Mouse (Mus musculus) C2C12 (cell line): ENCODE data around the gene Elk3. TPM values are rescaled to one million over a fixed set of nuclear protein-coding genes. Genes with fewer than 3 reads are reported as not detected.

Experiments
- H3K27me3 ChIP-seq: one replicate; pipeline ENCODE4 v1.6.1; 2011; ENCODE audit not compliant: control insufficient read depth, insufficient read depth, insufficient read length
- H3K36me3 ChIP-seq: one replicate; pipeline ENCODE4 v1.6.1; 2011; ENCODE audit not compliant: control insufficient read depth, insufficient read depth
- H3K4me3 ChIP-seq: one replicate; pipeline ENCODE4 v1.5.1; 2011; ENCODE audit warnings: mild to moderate bottlenecking, control low read depth; ENCODE audit not compliant: poor library complexity, insufficient read depth, severe bottlenecking
- H3K79me2 ChIP-seq: one replicate; pipeline ENCODE4 v1.6.1; 2011; ENCODE audit not compliant: control insufficient read depth, insufficient read depth
- H3K79me3 ChIP-seq: one replicate; pipeline ENCODE4 v1.6.1; 2011; ENCODE audit warnings: low read depth, control low read depth
- H3ac ChIP-seq: one replicate; pipeline ENCODE3; 2011; ENCODE audit warnings: low read depth; ENCODE audit not compliant: control insufficient read depth, insufficient read length
- CEBPB ChIP-seq: IDR thresholded peaks from one replicate; pipeline ENCODE4 v1.6.1; 2011; ENCODE audit warnings: low read depth, mild to moderate bottlenecking, control low read depth, moderate library complexity
- CTCF ChIP-seq: IDR thresholded peaks from one replicate; pipeline ENCODE4 v1.5.1; 2011; ENCODE audit not compliant: control insufficient read depth, insufficient read depth, insufficient read length
- FOSL1 ChIP-seq: IDR thresholded peaks from one replicate; pipeline ENCODE4 v1.8.0; 2011; ENCODE audit warnings: mild to moderate bottlenecking, low read length; ENCODE audit not compliant: poor library complexity, insufficient read depth, severe bottlenecking
- MAX ChIP-seq: IDR thresholded peaks from one replicate; pipeline ENCODE4 v1.6.1; 2011; ENCODE audit warnings: mild to moderate bottlenecking, control low read depth
- MYOD1 ChIP-seq: IDR thresholded peaks from one replicate; pipeline ENCODE4 v1.6.1; 2011; ENCODE audit warnings: low read depth; ENCODE audit not compliant: control insufficient read depth, insufficient read length
- MYOG ChIP-seq: IDR thresholded peaks from one replicate; pipeline ENCODE4 v1.6.1; 2011; ENCODE audit not compliant: control insufficient read depth, insufficient read length; ENCODE audit errors: extremely low read depth
- USF1 ChIP-seq: IDR thresholded peaks from one replicate; pipeline ENCODE4 v1.6.1; 2011; ENCODE audit warnings: low read depth, mild to moderate bottlenecking, control low read depth, moderate library complexity
- polyA plus RNA-seq: library from polyadenylated mRNA; unstranded; fragments of >200 nt; fragmentation: generic; extraction: Trizol; gene quantifications from one replicate; pipeline ENCODE4 v1.2.1, GENCODE M21; 2012; ENCODE audit warnings: missing spikeins

Gene Elk3
- polyA plus RNA-seq, 1 experiment, result 56.1 TPM

- Histone ChIP-seq H3K27me3 (no peaks in the 10 kb centered on the region), H3ac (no peak overlapping the region), H3K36me3 (peaks cover 73% of the 10 kb centered on the region), H3K79me3 (peaks cover 23% of the 10 kb centered on the region), H3K4me3 (no peak overlapping the region), H3K79me2 (peaks cover 75% of the 10 kb centered on the region)
- TF ChIP-seq MAX (no peak), MYOD1 (no peak), CEBPB (no peak), CTCF (no peak), USF1 (no peak), FOSL1 (no peak), MYOG (no peak)
Observed at GRCm38 (mm10) chr10:93263431-93263830, 47.5 kb downstream of the Elk3 start.

GRCm38 (mm10) chr10:93261981-93262499 lies 48.9 kb downstream of the Elk3 start:
- Histone ChIP-seq H3K27me3 (no peaks in the 10 kb centered on the region), H3K79me2 (peaks cover 61% of the 10 kb centered on the region), H3K79me3 (peaks cover 10% of the 10 kb centered on the region), H3K4me3 (no peak overlapping the region), H3ac (no peak overlapping the region), H3K36me3 (peaks cover 69% of the 10 kb centered on the region)
- TF ChIP-seq MAX (no peak), CTCF (no peak), MYOG (no peak), CEBPB (no peak), USF1 (no peak)

- Histone ChIP-seq H3K79me3 (peaks cover 9% of the 10 kb centered on the region), H3K79me2 (peaks cover 54% of the 10 kb centered on the region), H3K36me3 (peaks cover 69% of the 10 kb centered on the region), H3K27me3 (no peaks in the 10 kb centered on the region), H3ac (no peak overlapping the region), H3K4me3 (no peak overlapping the region)
- TF ChIP-seq MAX, result no peak
- no peak for TF ChIP-seq USF1
- TF ChIP-seq FOSL1, result no peak
- TF ChIP-seq MYOG, result no peak
- TF ChIP-seq CTCF, result no peak
- TF ChIP-seq CEBPB, result no peak
- TF ChIP-seq MYOD1, result no peak
Observed at GRCm38 (mm10) chr10:93261132-93261980, 49.6 kb downstream of the Elk3 start.

- H3K27me3 ChIP-seq, result no peaks in the 10 kb centered on the region
- peaks cover 7% of the 10 kb centered on the region for H3K79me3 ChIP-seq
- no peak overlapping the region for H3ac ChIP-seq
- no peak overlapping the region for H3K4me3 ChIP-seq
- TF ChIP-seq MAX, result no peak
- peaks cover 43% of the 10 kb centered on the region for H3K79me2 ChIP-seq
- peaks cover 60% of the 10 kb centered on the region for H3K36me3 ChIP-seq
Observed at GRCm38 (mm10) chr10:93259826-93260225, 51.1 kb downstream of the Elk3 start.

GRCm38 (mm10) chr10:93255294-93255693 lies 55.6 kb downstream of the Elk3 start:
- TF ChIP-seq MYOG (no peak), CTCF (no peak), MYOD1 (no peak), CEBPB (no peak), FOSL1 (no peak), MAX (no peak), USF1 (no peak)
- H3K36me3 ChIP-seq, result peaks cover 60% of the 10 kb centered on the region

GRCm38 (mm10) chr10:93253156-93253555 lies 57.8 kb downstream of the Elk3 start:
- TF ChIP-seq FOSL1 (no peak), CEBPB (no peak), MYOG (no peak), USF1 (no peak), MYOD1 (no peak)
- Histone ChIP-seq H3K36me3 (peaks cover 73% of the 10 kb centered on the region), H3K79me3 (no peaks in the 10 kb centered on the region)

More at GRCm38 (mm10) chr10:93255294-93255693, 55.6 kb downstream of the Elk3 start:
- H3K4me3 ChIP-seq, result no peak overlapping the region
- peaks cover 15% of the 10 kb centered on the region for H3K79me2 ChIP-seq
- peaks cover 3% of the 10 kb centered on the region for H3K79me3 ChIP-seq
- H3K27me3 ChIP-seq, result no peaks in the 10 kb centered on the region
- no peak overlapping the region for H3ac ChIP-seq

More at GRCm38 (mm10) chr10:93253156-93253555, 57.8 kb downstream of the Elk3 start:
- no peak overlapping the region for H3K4me3 ChIP-seq
- H3K79me2 ChIP-seq, result peaks cover 4% of the 10 kb centered on the region
- no peaks in the 10 kb centered on the region for H3K27me3 ChIP-seq
- H3ac ChIP-seq, result no peak overlapping the region
